Mouse (Mus musculus) megakaryocyte, embryonic 14.5 days (primary cell): Measurements from ENCODE around the gene Stk10.

Source experiments
- FLI1 ChIP-seq: IDR thresholded peaks from 2 replicates; pipeline ENCODE4 v1.6.1; 2012; ENCODE audit warnings: low read length, inconsistent platforms, mixed read lengths
- GATA1 ChIP-seq: IDR thresholded peaks from 3 replicates; pipeline ENCODE4 v1.6.1; 2012; ENCODE audit warnings: mixed read lengths, low read length, inconsistent platforms, borderline replicate concordance

DNA sequence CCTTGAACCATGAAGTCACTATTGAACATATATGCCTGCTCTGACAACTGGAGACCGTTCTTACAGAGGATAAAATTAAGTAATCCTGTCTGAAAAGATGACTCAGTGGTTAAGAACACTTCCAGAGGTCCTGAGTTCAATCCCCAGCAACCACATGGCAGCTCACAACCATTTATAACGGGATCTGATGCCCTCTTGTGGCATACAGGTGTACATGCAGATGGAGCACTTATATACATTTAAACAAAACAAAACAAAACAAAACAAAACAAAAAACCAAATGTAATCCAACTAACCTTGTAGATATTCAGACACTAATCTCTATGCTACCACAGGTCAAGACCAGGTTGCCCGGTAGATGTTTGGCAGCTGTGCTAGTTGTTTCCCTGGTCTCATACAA, 45.6 kb upstream of the Stk10 start:
- TF ChIP-seq GATA1 (no peak), FLI1 (no peak)
